Mouse (Mus musculus) left cerebral cortex, postnatal 14 days (tissue): ENCODE measurements around the gene Ttc7. TPM values are rescaled to one million over a fixed set of nuclear protein-coding genes. Genes with fewer than 3 reads are reported as not detected.
A peak's percentile ranks its signal among the peaks of the same experiment; 100 is the strongest.

Experiments used
- DNase-seq, 2 experiments: peaks; one replicate each; pipeline ENCODE4 v3.0.0; 2021 to 2022; ENCODE audit warnings: low spot score in 2 of 2, mixed read lengths in 1 of 2
- intact Hi-C: fragments of 180-260 bp; cut with DNase I; formaldehyde crosslinking; loops from one replicate; pipeline ENCODE4 v1.15.1; 2025
- total RNA-seq, 2 experiments: library from RNA; stranded (reverse); gene quantifications; 2 replicates each; pipeline ENCODE4 v1.2.3; 2021

Ttc7 gene
- total RNA-seq, 2 experiments from 2014 or later, result 7.2 to 7.4 TPM

GRCm38 (mm10) chr17:87352106-87352897, 69.6 kb downstream of the Ttc7 start:
- intact Hi-C loops, result no loop called here
- DNase-seq, result no peak

- intact Hi-C loops, result no loop called here
- DNase-seq, result no peak
Measured at GRCm38 (mm10) chr17:87352898-87353225, 70.2 kb downstream of the Ttc7 start.

DNA sequence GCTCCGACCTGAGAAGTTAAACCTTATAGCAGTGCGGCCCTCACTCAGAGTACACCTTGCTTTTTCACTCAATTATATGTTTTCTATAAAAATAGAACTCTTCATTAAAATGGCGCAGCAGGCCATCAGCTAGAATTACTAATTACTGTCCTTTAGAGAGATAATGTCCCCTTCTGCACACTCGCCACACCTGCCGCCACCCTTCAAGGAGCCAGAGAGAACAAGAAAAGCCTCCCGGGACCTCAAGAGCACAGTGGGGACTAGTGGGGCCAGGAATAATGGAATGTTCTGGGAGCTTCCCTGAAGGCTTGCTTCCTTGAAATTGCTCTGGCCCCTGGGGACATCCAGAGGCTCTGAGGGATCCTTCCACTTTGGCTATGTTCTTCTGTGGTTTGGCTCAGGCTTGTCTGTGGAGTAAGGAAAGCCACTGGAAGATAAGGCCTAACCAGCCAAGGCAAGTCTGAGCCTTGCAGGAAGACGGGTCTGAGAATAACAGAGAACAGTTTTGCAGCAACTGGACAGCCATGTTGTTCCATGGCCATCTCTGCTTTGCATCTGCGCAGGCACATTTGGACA, 71.1 kb downstream of the Ttc7 start:
- DNase-seq, result no peak

GRCm38 (mm10) chr17:87355456-87355855, 72.8 kb downstream of the Ttc7 start:
- intact Hi-C loops, result no loop called here
- DNase-seq, result no peak

More for the DNA sequence above, 71.1 kb downstream of the Ttc7 start:
- intact Hi-C loops, result no loop called here

- intact Hi-C loops, result no loop called here
- DNase-seq, result no peak
Measured at GRCm38 (mm10) chr17:87356261-87356660, 73.6 kb downstream of the Ttc7 start.

DNA sequence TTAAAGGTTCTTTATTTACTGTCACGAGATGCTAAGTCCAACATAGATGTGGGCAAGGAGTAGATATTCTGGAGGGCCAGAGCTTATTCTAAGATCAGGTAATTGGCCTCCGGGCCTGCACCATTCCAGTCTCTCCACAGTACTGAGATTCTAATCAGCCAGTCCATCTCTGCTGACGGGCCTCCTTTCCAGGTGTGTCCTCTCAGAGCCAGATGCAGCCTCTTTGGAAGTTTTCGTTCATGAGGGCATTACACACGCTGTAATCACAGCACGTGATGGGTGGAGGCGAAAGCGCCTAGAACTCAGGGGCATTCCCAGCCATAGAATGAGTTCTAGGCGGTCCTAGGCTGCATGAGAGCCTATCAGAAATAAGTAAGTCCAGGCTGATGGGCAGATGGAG, 74.8 kb downstream of the Ttc7 start:
- intact Hi-C loops, result no loop called here
- DNase-seq, result no peak

DNA sequence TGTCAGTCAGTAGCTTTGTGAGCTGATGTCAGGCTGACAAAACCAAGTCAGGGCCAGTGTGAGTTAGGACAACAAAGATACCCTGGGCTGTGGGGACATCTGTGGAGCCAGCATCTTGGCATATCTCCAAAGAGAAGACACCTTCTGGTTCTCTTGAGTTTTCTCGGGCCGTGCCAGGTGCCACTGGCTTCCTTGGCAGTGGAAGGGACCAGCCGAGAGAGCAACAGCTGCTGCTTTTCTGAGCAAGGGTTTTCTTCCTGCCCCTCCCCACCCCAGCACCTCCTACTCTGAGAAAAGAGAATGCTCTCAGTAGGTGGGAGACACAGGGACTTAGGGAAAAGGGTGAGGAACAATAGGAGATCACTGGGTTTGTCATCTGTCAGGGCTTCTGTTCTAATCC, 78.4 kb downstream of the Ttc7 start:
- DNase-seq, result no peak
- intact Hi-C loops, result no loop called here

DNA sequence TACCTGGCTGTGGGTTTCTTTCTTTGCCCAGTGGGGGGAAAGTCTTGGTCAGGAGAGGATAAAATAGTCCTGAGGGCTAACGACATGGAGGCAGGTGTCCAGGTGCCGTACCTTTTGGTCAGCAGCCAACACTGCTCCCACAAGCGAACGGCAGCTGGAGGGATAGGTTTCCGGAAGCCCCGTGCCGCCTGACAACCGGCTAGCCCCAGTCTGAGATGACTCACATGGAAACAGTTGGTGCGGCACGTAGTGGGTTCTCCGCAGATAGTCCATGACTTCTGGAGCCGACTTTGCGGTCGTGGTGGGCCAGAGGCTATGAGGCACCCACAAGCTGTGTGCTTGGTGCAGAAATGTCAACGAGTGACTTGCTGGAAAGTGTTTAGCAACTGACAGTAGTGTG, 81.4 kb downstream of the Ttc7 start:
- intact Hi-C loops, result no loop called here
- no peak for DNase-seq

DNA sequence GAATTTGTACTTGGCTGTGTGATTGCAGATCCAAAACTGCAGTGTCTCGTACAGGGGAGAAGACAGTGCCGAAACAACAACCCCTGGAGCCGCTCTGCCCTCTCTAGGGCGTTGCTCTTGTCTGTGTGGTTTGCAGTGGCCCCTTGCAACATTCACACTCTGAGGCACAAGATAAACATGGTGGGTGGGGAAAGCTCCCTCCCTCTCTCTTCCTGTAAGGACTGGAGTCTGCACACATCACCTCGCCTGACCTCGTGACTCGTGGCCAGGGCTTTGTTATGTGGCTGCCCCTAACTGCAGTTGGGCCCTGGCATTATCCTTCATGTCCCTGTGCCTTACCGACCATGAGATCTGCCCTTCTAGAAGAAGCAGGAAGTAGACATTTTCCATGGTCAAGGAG, 82.6 kb downstream of the Ttc7 start:
- intact Hi-C loops, result no loop called here
- no peak for DNase-seq

- DNase-seq, result no peak
- intact Hi-C loops, result no loop called here
Measured at GRCm38 (mm10) chr17:87366520-87366919, 83.8 kb downstream of the Ttc7 start.

GRCm38 (mm10) chr17:87367228-87367627, 84.5 kb downstream of the Ttc7 start:
- intact Hi-C loops, result no loop called here
- DNase-seq, result no peak

DNA sequence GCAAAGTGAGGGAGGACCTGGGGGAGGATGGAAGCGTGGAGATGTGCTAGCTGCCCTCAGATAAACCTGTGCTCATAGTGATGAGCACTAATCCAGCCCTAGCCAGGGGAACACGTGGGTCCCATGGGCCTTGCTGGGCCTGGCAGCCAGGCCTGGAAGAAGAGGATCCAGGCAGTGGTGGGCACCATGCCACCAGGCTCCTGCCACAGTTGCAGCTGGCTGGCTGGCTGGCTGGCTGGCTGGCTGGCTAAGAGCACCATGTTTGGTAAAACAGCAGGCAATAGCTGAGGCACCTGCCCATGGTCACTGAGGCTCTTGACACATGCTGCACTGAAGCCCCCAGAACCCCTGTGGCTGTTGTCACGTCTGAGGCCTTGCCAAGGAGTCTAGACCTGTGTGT, 85.0 kb downstream of the Ttc7 start:
- peak; percentile 70 for DNase-seq
- intact Hi-C loops, result no loop called here

DNA sequence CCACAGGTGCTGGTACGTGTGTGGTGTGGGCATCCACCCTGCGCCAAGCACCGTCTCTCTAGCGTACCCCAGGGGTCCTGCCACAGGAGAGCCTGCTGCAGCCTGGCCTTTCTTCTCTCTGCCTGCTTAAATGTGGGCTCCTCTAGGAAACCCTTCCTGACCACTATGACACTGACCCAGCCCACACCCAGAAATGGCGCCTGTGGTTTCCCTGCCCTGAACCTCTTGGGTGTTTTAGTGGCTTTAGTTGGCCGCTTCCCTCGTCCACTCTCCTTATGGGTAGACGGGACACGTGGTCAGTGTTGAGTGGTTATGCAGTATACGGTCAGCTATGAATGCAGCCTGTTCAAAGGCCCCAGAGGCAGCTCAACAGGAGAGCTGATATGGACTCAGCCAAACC, 85.8 kb downstream of the Ttc7 start:
- no peak for DNase-seq
- intact Hi-C loops, result no loop called here

GRCm38 (mm10) chr17:87369270-87369759, 86.6 kb downstream of the Ttc7 start:
- peak; percentile 82 to 91 for DNase-seq
- intact Hi-C loops, result loop anchor here (1.0 kb wide), 1 partner anchor 39 kb away; no protein-coding TSS in a partner anchor

GRCm38 (mm10) chr17:87372189-87372588, 89.5 kb downstream of the Ttc7 start:
- DNase-seq, result peak; percentile 59 to 79
- intact Hi-C loops, result no loop called here

DNA sequence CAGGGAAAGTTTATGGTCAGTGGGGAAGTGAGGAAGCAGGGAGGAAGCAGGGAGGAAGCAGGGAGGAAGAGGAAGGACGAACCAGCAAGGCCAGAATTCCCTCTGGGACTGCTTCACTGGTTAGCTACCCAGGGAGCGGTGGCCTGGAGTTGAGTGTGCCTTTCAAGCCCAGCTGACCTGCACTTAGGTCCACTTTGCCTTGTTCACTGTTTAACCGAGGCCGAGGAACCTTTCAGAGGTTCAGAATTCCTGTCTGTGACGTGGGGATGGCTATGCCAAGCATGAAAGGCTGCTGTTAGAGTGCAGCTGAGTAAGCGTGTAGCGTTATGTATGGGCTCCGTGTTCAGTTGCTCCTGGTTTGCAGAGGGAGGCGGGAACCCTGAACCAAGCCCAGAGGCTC, 90.6 kb downstream of the Ttc7 start:
- intact Hi-C loops, result no loop called here
- DNase-seq, result no peak

GRCm38 (mm10) chr17:87375941-87376511, 93.3 kb downstream of the Ttc7 start:
- intact Hi-C loops, result no loop called here
- no peak for DNase-seq

- no peak for DNase-seq
- intact Hi-C loops, result no loop called here
Measured at GRCm38 (mm10) chr17:87376831-87377471, 94.3 kb downstream of the Ttc7 start.

DNA sequence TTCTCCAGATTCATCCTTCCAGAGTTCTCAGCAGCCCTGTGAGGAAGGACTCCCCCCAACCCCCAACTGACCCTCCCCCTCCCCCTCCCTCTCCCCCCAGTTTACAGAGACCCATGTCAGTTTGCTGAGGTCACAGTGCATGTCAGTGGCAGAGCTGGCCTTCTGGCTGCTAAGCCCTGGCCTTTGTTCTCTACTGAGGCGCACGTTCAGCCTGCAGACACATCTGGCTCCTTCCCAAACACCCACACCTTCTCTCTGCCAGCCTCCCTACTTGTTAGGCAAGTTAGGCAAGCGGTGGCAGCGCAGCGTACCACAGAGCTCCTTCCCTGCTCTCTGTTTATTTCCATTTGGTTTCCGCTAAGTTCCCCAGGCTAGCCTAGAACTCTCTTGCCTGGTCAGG, 94.8 kb downstream of the Ttc7 start:
- DNase-seq, result peak; percentile 65 to 70
- intact Hi-C loops, result no loop called here
